Mouse (Mus musculus) testis, adult 2 months (tissue): ENCODE data around the gene Fstl4.

Experiments
- CTCF ChIP-seq: fragments of 200-500 bp; IDR thresholded peaks from 2 replicates; pipeline ENCODE4 v1.5.1; 2012; ENCODE audit warnings: low read depth, mild to moderate bottlenecking, inconsistent platforms, low read length, moderate library complexity; ENCODE audit not compliant: control insufficient read depth, insufficient read depth, insufficient replicate concordance
- POLR2A ChIP-seq: fragments of 200-500 bp; IDR thresholded peaks from 2 replicates; pipeline ENCODE4 v1.6.1; 2012; ENCODE audit warnings: low read depth, mild to moderate bottlenecking, inconsistent platforms, low read length, moderate library complexity; ENCODE audit not compliant: control insufficient read depth

DNA sequence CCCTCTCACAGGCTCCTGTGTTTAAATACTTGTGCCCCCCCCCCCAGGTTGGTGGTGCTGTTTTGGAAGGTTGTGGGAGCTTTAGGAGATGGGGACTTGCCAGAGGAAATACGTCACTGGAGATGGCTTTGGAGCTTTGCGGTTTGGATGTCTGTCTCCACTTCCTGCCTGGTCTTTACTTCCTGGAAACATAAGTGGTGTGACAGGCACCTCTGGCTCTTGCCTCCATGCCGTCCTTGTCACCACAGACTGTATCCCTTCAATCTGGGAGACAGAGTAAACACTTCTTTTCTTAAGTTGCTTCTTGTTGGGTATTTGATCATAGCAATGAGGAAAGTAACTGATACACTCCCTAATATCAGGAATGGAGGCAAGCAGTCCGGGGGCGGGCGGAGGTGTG, 14.4 kb upstream of the Fstl4 start:
- TF ChIP-seq CTCF: no peak
- TF ChIP-seq POLR2A: no peak
